Mouse (Mus musculus): ENCODE measurements around the gene Cox19.

DNA sequence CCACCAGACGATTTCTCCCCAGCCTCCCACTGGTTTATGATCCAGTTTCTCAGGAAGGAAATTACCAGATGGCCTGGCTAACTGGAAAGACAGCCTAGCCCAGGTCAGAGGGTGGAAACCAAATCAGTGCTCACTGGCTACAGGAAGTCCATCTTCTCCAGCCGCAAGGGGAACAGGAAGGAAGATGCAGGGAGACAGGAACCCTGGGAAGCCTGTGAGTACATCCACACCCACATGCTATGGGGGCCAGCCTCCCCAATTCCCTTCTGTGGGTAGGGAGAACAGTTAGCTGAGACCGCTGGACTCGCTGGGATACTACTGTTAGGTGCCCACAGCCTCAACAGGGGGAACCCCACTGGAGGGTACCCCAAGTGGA, 37.0 kb upstream of the Cox19 start:
- TF ChIP-seq POLR2A (IDR thresholded peaks at IDR 0.05; ENCODE audit: insufficient read depth, low read length) (no peak), CTCF (IDR thresholded peaks at IDR 0.05; ENCODE audit: low read depth, low read length) (no peak), EP300 (IDR thresholded peaks at IDR 0.05; ENCODE audit: insufficient read depth, low read depth, low read length) (no peak)
